Mouse (Mus musculus) cerebellum, adult 11 months (tissue): ENCODE measurements at regions not wholly inside any gene's neighbourhood (a gene's known extent, or its start where the extent isn't known, plus 50 kb on each side); places are given as distances from the start of the nearest gene placed in this dataset.

ENCODE experiments used
- DNase-seq: peaks from one replicate; pipeline ENCODE4 v3.0.0; 2022

DNA sequence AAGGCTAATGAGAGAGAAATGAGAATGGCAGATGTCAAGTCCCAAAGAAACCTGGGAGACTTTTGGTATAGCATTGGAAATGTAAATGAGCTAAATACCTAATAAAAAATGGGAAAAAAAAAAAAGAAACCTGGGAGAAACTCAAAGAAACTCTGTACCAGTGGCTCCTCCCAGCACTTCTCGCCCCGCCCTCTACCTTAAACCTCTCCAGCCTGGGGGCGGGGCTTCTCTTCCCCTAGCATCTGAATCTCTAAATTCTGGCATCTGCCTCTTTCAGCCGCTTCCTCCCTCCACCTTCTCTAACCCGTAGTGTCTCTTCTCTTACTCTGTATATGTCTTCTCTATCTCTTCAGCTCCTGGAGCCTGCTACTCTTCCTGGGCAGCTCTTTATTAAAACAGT lies 53.2 kb downstream of the Gpr6 start:
- DNase-seq = no peak

DNA sequence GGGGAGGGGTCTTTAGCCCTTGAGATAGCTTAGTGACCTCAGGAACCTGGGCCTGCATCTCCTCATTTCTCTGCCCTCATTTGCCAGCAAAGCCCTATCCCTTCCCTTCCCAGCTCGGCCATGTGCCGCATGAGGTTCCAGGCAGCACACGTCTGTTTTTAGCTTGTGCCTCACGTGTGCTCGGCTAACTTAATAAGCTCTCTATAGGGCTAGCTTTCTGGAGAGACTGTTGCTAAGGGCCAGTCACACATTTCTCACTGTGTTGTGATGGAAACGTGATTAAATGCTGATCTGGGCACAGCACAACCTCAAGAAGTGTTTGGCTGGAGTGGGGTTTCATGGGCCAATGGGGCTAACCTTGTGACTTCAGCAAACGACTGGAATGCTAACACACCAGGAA lies 55.5 kb downstream of the Gpr6 start:
- no peak for DNase-seq

DNA sequence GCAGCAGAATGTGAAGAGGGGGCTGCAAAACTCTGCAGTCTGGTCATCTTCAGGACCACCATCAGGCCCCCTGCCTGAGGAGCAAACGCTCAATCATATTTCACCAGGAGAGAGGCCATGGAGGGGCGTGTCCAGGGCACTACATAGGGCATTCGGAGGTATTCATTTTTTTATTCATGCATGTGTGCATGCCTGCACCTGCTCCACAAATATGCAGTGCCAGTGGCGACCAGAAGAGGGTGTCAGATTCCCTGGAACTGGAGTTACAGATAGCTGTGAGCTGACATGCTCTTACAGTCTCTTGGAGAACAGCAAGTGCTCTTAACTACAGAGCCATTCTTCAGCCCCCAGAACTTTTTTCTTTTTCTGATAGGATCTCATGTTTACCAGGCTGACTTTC lies 56.4 kb downstream of the Gpr6 start:
- DNase-seq = peak; percentile 35

DNA sequence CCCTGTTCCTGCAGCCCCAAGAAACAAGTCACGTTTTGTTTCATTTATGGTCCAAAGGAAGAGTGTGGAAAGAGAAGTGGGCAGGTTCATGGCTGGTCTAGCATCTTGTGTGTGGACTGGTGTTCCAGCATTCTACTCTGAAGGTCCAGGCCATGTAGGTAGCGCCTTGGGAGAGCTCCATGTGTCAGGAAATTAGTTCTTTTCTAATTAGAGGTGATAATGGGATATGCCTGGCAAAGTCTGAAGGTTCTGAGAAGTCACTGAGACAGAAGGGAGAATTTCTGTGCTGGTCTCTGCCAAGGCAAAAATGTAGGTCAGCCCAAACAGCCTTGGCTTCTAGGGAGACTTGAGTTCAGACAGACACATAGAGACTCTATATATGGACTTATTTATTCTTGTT lies 61.5 kb downstream of the Gpr6 start:
- DNase-seq = peak; percentile 19

DNA sequence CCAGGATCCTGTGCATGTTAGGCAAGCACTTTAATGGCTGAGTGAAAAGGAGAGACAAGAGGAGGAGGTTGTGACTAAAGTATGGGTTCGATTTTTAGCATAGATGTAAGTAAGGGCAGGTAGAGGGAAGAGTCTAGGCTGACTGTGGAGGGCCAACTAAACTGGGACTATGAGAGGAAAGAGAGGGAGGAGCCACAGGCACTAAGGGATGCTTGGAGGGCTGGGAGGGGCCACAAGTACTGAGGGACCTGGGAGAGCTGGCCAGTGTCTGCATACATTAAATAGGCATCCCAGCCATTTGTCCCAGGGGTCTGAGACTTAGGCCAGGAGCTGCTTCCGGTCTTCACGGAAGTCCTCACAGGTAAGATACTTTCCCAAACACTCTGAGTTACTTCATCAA lies 64.2 kb downstream of the Gpr6 start:
- no peak for DNase-seq

DNA sequence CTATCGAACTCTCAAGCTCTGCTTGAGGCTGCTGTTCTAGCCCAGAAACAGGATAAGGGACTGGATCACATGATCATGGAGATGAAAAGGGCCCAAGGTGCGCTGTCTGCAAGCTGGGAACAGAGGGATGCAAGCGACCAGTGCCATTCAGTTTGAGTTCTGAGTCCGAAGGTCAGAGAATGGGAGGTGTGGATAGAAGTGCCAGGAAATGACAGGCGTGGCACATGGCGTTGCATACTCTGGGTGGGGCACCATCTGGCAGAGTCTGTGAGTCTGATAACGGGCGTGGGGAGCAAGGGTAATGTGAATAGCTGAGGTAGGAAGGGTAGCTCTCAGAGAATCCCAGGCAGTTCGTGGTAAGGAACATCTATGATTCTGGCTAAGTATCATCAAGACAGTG lies 65.5 kb downstream of the Gpr6 start:
- DNase-seq = no peak

DNA sequence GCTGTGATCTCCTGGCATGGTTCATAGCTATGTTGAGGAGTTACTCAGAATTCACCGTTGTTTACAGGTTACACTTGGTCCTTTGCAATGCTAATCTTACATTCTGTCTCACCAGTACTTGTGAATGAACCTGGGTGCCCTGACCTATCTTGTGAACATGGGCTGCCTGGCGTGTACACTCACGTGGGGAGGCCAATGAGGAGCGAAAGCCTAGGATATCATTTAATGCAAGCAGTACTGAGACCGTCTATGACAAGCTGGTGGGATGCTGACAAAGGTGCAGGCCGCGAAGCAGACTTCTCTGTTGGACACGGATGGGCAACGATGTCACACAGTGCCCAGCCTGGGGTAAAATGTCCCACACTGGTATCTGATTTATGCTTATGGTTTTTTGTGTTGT lies 66.3 kb downstream of the Gpr6 start:
- no peak for DNase-seq

DNA sequence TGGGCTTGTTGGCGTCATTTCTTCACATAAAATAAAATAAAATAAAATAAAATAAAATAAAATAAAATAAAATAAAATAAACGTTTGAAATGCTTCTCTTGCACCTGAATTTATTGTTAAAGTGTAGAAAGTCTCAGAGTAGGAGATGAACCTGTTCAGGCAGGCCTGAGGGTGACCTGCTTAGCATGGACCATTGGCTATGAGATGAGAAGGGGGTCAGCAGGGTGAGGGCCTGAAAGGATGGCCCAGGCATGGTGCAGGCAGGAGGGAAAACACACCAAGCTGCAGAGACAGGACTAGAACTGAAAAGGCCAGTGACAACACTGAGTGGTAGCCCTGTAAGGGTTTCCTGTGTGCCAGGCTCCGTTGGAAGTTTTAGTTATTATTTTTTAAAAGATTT lies 67.3 kb downstream of the Gpr6 start:
- no peak for DNase-seq

DNA sequence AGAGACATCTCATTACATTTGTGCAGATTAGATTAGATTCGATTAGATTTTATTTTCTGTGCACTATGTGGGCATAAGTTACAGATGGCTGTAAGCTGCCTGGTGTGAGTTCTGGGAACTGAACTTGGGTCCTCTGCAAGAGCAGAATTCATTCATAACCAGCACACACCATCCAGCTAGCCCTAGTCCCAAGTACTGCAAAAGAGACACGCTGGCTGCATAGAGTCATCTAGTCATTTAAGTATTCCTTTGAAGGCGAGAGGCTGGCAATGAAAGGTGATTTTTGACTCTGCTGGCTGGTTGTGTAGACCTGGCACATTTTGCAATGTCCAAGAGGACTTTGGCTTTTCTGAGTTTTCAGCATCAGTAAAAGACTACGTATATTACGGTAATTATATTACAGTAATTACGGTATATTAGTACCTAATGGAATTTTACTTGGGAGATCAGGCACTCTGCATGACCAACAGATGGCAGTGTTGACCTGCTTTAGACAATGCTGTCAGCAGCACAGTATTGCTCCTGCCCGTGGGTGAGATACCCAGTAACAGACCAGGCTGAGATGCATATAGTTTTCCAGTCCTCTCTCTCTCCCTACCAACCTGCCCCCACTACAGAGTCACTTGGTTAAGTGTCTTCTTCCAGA lies 67.9 kb downstream of the Gpr6 start:
- DNase-seq = peak; percentile 65

DNA sequence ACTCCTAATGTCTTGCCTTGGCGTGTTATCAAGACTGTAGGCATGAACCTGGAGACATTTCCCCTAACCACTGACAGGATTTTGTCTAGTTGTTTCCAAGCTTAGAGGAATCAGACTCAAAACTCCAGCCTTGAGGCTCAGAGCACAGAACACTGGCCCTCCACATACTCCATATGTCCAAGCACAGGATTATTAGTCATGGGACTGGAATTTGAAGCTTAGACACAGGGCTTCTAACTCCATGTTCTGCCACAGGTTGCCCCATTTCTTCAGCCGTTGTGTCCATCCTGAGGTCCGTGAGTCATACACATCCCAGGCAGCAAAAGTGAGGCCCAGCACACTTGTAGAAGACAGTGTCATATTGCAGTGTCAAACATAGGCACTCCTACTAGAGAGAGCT lies 68.9 kb downstream of the Gpr6 start:
- no peak for DNase-seq

DNA sequence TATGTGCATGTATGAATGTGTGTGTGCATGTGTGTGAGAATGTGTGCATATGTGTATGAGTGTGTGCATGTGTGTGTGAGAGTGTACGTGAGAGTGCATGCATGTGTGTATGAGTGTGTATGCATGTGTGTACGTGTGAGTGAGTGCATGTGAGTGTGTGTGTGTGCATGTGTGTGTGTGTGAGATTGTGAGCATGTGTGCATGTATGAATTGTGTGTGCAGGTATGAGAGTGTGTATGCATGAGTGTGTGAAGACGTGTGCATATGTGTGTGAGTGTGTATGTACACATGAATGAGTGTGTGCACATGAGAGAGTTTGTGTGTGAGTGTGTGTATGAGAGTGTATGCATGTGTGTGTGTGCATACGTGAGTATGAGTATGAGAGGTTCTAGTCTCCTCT lies 71.1 kb downstream of the Gpr6 start:
- DNase-seq = no peak

DNA sequence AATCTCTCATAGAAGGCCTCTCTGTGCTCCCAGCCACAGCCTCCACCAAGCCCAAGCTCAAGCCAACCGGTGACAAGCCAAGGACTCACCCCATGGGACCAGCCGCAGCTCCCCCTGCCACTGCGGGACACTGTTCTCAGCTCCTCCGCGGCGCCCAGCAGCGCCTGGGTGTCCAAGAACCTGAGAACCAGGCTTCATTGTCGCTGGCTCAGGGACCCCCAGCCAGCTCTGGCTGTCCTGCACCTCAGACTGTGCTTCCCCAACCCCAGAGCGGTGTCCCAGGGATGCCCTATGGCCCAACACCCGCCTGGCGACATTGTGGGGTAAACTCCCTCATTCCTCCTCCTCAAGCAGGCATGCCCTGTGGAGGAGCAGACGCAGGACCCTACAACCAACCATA lies 72.6 kb downstream of the Gpr6 start:
- no peak for DNase-seq

DNA sequence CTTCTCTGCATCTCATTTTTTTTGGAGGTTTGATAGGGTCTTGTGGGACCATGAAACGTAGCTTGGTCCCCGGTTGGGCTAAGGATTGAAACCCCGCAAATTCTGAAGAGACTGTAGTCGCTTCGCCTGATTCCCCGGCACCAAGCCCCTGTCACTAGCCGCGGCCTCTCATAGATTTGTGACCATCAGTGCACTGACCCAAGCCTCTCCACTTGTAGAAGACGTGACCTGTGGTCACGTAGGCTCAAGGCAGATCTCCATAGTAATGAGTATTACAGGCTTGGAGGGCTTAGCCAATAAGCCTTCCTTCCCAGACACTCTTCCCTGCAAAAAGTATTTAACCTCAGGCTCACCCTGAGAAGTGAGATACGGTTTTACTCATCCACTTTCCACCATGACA lies 73.3 kb downstream of the Gpr6 start:
- no peak for DNase-seq

DNA sequence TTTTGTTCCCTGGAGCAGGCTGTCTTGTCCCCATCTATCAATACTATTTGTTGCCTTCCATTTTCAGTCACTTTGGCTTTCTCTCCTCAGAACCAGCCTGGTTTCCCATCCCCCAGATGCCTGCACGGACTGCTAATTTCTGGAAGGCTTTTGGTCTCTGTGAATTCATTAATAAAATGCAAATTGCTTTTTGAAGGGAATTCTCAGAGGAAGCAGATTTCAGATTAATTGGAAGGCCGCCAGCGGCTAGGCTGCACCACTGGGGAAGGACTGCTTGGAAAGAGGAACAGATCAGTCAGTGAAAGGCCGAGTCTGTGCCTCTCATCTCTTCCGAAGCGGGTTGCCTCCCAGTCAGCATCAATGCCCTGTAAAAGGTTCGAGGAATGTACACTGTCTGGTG lies 73.8 kb downstream of the Gpr6 start:
- peak; percentile 19 for DNase-seq

DNA sequence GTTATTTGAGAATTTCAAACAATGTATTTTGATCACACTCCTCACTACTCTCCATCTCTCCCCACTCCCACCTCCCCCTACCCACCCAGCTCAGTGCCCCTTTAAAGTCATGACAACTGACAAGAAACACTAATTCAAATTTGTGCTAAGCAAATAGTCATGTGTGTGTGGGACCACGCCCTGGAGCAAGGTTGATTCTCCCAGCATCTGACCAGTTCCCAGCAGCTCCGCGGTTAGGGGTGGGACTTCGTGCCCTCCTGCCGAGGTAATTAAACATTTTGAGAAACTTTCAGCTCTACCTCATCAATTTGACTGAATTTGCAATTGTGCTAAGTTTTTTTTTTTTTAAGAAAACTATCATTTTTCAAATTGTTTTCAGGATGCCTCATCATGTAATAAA lies 74.5 kb downstream of the Gpr6 start:
- DNase-seq = no peak
